ENCODE assay signal across 8 mouse cellular contexts in genomic region chr14:120911388-120911901, GRCm38 (mm10). TPM values are rescaled to one million over a fixed set of nuclear protein-coding genes. Genes with fewer than 3 reads are reported as not detected.
DNase-seq lines count a peak whose midpoint lies in the region; ATAC-seq lines count a peak whose summit lies in the region.

No protein-coding gene starts in this region.

- H3K4me3 ChIP-seq in embryonic facial prominence, embryonic 10.5 days: peak overlapping the region; percentile 88
- peak overlapping the region; percentile 82 for H3K4me3 ChIP-seq in heart, embryonic 15.5 days

- peaks cover 19% of the 10 kb centered on the region for H3K4me1 ChIP-seq in embryonic facial prominence, embryonic 10.5 days
- peaks cover 10% of the 10 kb centered on the region for H3K4me1 ChIP-seq in heart, embryonic 15.5 days (replicated peaks)

- peak overlapping the region; percentile 92 for H3K27ac ChIP-seq in embryonic facial prominence, embryonic 10.5 days (replicated peaks)
- H3K27ac ChIP-seq in heart, embryonic 15.5 days: peak overlapping the region; percentile 93

- peak overlapping the region; percentile 89 for H3K9ac ChIP-seq in heart, embryonic 15.5 days

- no peaks in the 10 kb centered on the region for H3K27me3 ChIP-seq in embryonic facial prominence, embryonic 10.5 days (replicated peaks; ENCODE audit: low read depth, poor library complexity, severe bottlenecking)
- no peaks in the 10 kb centered on the region for H3K27me3 ChIP-seq in heart, embryonic 15.5 days

- no peaks in the 10 kb centered on the region for H3K9me3 ChIP-seq in embryonic facial prominence, embryonic 10.5 days
- H3K9me3 ChIP-seq in heart, embryonic 15.5 days (replicated peaks): no peaks in the 10 kb centered on the region

- DNase-seq in CD4-positive, CD25-positive, alpha-beta regulatory T cell, adult 2 months (ENCODE audit: low read depth, low spot score): peak; percentile 65
- DNase-seq in adrenal gland, postnatal 10 days: peak; percentile 59
- DNase-seq in embryonic facial prominence, embryonic 10.5 days (ENCODE audit: low spot score): peak; percentile 72
- DNase-seq in kidney, postnatal 4 days: peak; percentile 61 to 76
- peak; percentile 8 for DNase-seq in lung, postnatal 25 days (ENCODE audit: low spot score)
- DNase-seq in ovary, postnatal 36 days (ENCODE audit: low spot score): peak; percentile 42
- DNase-seq in thymus, postnatal 25 days: peak; percentile 33

- 3% methylated on average over 63 of the region's 63 CpGs for WGBS in embryonic facial prominence, embryonic 10.5 days
- WGBS in heart, embryonic 15.5 days: under 1% methylated on average over 59 of the region's 63 CpGs

- peak overlapping the region; percentile 73 for H3K4me2 ChIP-seq in heart, embryonic 15.5 days

- ATAC-seq in heart, embryonic 15.5 days (replicated peaks; ENCODE audit: insufficient number of reproducible peaks, insufficient read depth, low FRiP score, low read depth): peak; percentile 30

- peaks cover 13% of the 10 kb centered on the region; the same call in 1 of the 2 replicates for H3K36me3 ChIP-seq in embryonic facial prominence, embryonic 10.5 days (replicated peaks)
- H3K36me3 ChIP-seq in heart, embryonic 15.5 days: no peaks in the 10 kb centered on the region

RNA-seq across cellular contexts. Expression of gene Ipo5, which starts 0.4 kb away (rescaled TPM):
- total RNA-seq in adrenal gland, postnatal 10 days (2021): 10 to 100 TPM; 67.4 to 77.9 TPM
- polyA plus RNA-seq in embryonic facial prominence, embryonic 10.5 days (2016; fragmentation: Nextera tagmentation; extraction: Ambion mirVana): 129 and 138 TPM in 2 replicates
- polyA plus RNA-seq in heart, embryonic 15.5 days (2015; fragmentation: Nextera tagmentation; extraction: Ambion mirVana): 55.3 and 62.8 TPM in 2 replicates

Comparison
In these comparisons a context has a peak if more than half of its experiments do, and no peak if none do; other contexts are left out.
1. Peak in every context shown above with its lines: DNase-seq, ATAC-seq, H3K4me3 ChIP-seq and H3K27ac ChIP-seq.
2. DNase-seq: peak in every context shown above with its lines; median percentile 72 in embryonic facial prominence, embryonic 10.5 days; 68 in kidney, postnatal 4 days; 65 in CD4-positive, CD25-positive, alpha-beta regulatory T cell, adult 2 months; 59 in adrenal gland, postnatal 10 days; 42 in ovary, postnatal 36 days; 33 in thymus, postnatal 25 days; 8 in lung, postnatal 25 days.